Comparison of ENCODE assay signal across 25 mouse cellular contexts in the genomic region with DNA sequence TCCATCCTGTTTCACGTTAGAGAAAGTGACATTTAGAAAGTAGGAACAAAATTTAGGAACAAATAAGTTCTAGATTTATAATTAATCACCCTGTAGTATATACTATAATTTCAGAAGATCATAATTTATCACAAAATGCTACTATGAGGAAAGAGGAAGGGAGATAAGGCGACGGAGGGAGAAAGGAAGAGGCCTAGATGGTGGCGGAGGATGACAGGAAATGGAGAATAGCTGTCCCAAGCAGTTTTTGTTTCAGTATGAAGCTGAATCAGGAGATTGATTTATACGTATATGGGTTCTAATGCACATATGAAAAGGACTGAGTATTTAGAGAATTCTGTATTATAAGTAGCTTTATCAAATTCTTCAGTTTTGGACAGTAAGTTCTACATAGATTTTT. TPM values are rescaled to one million over a fixed set of nuclear protein-coding genes. Genes with fewer than 3 reads are reported as not detected.
DNase-seq lines count a peak whose midpoint lies in the region; ATAC-seq and TF ChIP-seq lines count a peak whose summit lies in the region.
"Had no signal": no experiment of that assay in that cellular context is flagged by ENCODE, and none has a peak within 500 bp of the region (broad histone marks: within the 10 kb centered on the region; RNA-seq: fewer than 3 reads in every experiment).

No protein-coding gene starts in this region.

- H3K9ac ChIP-seq in heart, embryonic 11.5 days (ENCODE audit: low read depth, low read length): no peak overlapping the region
- no peak overlapping the region for H3K9ac ChIP-seq in stomach, postnatal 0 days (ENCODE audit: low read length)
- H3K9ac ChIP-seq in forebrain, embryonic 13.5 days: no peak overlapping the region
- H3K9ac ChIP-seq: embryonic facial prominence, embryonic 15.5 days; heart, embryonic 15.5 days; hindbrain, embryonic 13.5 days had no signal

- no peak for ATAC-seq in heart, embryonic 11.5 days (replicated peaks; ENCODE audit: insufficient number of reproducible peaks, low FRiP score, low TSS enrichment)
- ATAC-seq in activated CD4-positive, CD25-positive, alpha-beta regulatory T cell, adult 4 months: peak; percentile 96
- ATAC-seq in inflammation-experienced regulatory T-cells, adult 6 months: peak; percentile 92
- ATAC-seq in stomach, postnatal 0 days (ENCODE audit: low FRiP score, low TSS enrichment): no peak
- ATAC-seq in forebrain, embryonic 13.5 days: no peak
- ATAC-seq: forebrain, embryonic 16.5 days; hindbrain, postnatal 0 days; intestine, embryonic 16.5 days; Patski had no signal

- no peaks in the 10 kb centered on the region for H3K36me3 ChIP-seq in heart, embryonic 11.5 days (ENCODE audit: control insufficient read depth, insufficient read depth, low read length)
- H3K36me3 ChIP-seq in stomach, postnatal 0 days (ENCODE audit: control insufficient read depth, insufficient read depth, low read length): no peaks in the 10 kb centered on the region
- H3K36me3 ChIP-seq in forebrain, embryonic 13.5 days (ENCODE audit: poor library complexity, severe bottlenecking): no peaks in the 10 kb centered on the region
- H3K36me3 ChIP-seq: embryonic facial prominence, embryonic 15.5 days; forebrain, embryonic 10.5 days; G1E; heart, embryonic 15.5 days; hindbrain, embryonic 13.5 days had no signal

- no peak overlapping the region for H3K27ac ChIP-seq in heart, embryonic 11.5 days (ENCODE audit: low read depth, low read length)
- H3K27ac ChIP-seq in stomach, postnatal 0 days (replicated peaks): no peak overlapping the region
- no peak overlapping the region for H3K27ac ChIP-seq in forebrain, embryonic 13.5 days
- H3K27ac ChIP-seq: forebrain, embryonic 10.5 days; heart, embryonic 15.5 days; hindbrain, embryonic 13.5 days; hindbrain, postnatal 0 days had no signal

- no peak overlapping the region for H3K4me2 ChIP-seq in heart, embryonic 11.5 days
- no peak overlapping the region for H3K4me2 ChIP-seq in stomach, postnatal 0 days (replicated peaks; ENCODE audit: low read depth)
- H3K4me2 ChIP-seq in forebrain, embryonic 13.5 days: no peak overlapping the region
- H3K4me2 ChIP-seq: heart, embryonic 15.5 days; hindbrain, embryonic 13.5 days had no signal

- DNase-seq in heart, adult 11 months: peak; percentile 45
- DNase-seq in CD4-positive helper T cell, adult 2 months (ENCODE audit: low read depth, low spot score): peak; percentile 49
- DNase-seq in Muller cell, postnatal 12 days (ENCODE audit: inconsistent ontology term): no peak
- no peak for DNase-seq in stomach, postnatal 0 days (ENCODE audit: low spot score)
- DNase-seq: adrenal gland, adult 2 months; adrenal gland, postnatal 25 days; cerebellum, adult 18-20 months; cerebellum, postnatal 10 days; embryo, embryonic 11 days; gastrocnemius, postnatal 10 days; heart, postnatal 14 days had no signal

- H3K27me3 ChIP-seq in heart, embryonic 11.5 days (ENCODE audit: control insufficient read depth, insufficient read depth, low read length): no peaks in the 10 kb centered on the region
- no peaks in the 10 kb centered on the region for H3K27me3 ChIP-seq in stomach, postnatal 0 days (ENCODE audit: control insufficient read depth, insufficient read depth, low read length)
- H3K27me3 ChIP-seq in forebrain, embryonic 13.5 days: no peaks in the 10 kb centered on the region
- H3K27me3 ChIP-seq: embryonic facial prominence, embryonic 15.5 days; heart, embryonic 15.5 days; hindbrain, embryonic 13.5 days; Patski had no signal

- TF ChIP-seq CTCF in stomach, postnatal 0 days (IDR thresholded peaks at IDR 0.05; ENCODE audit: low read depth): no peak

- no peak overlapping the region for H3K4me3 ChIP-seq in heart, embryonic 11.5 days (ENCODE audit: low read depth, low read length)
- no peak overlapping the region for H3K4me3 ChIP-seq in stomach, postnatal 0 days (ENCODE audit: low read depth, low read length)
- H3K4me3 ChIP-seq in forebrain, embryonic 13.5 days: no peak overlapping the region
- H3K4me3 ChIP-seq: embryonic facial prominence, embryonic 15.5 days; erythroblast, embryonic 14.5 days; forebrain, embryonic 10.5 days; heart, embryonic 15.5 days; hindbrain, embryonic 13.5 days had no signal

- no peak for TF ChIP-seq EP300 in stomach, postnatal 0 days (optimal IDR thresholded peaks at IDR 0.05)

- H3K9me3 ChIP-seq in heart, embryonic 11.5 days (replicated peaks; ENCODE audit: control insufficient read depth, low read length): no peaks in the 10 kb centered on the region
- H3K9me3 ChIP-seq in stomach, postnatal 0 days (ENCODE audit: control insufficient read depth, low read length): no peaks in the 10 kb centered on the region
- no peaks in the 10 kb centered on the region for H3K9me3 ChIP-seq in forebrain, embryonic 13.5 days (replicated peaks)
- H3K9me3 ChIP-seq: embryonic facial prominence, embryonic 15.5 days; forebrain, embryonic 10.5 days; heart, embryonic 15.5 days; hindbrain, embryonic 13.5 days had no signal

- WGBS in heart, embryonic 11.5 days (ENCODE audit: insufficient replicate concordance): 79% methylated on average over 5 of the region's 5 CpGs
- WGBS in stomach, postnatal 0 days: 68% methylated on average over 5 of the region's 5 CpGs
- 87% methylated on average over 5 of the region's 5 CpGs for WGBS in forebrain, embryonic 13.5 days

- H3K4me1 ChIP-seq in heart, embryonic 11.5 days (ENCODE audit: control insufficient read depth, insufficient read depth, low read length): no peaks in the 10 kb centered on the region
- no peaks in the 10 kb centered on the region for H3K4me1 ChIP-seq in stomach, postnatal 0 days (replicated peaks; ENCODE audit: control insufficient read depth, insufficient read depth)
- peaks cover 3% of the 10 kb centered on the region; the same call in 1 of the 2 replicates for H3K4me1 ChIP-seq in forebrain, embryonic 13.5 days
- H3K4me1 ChIP-seq: hindbrain, embryonic 13.5 days had no signal

RNA-seq across cellular contexts. Expression of a gene that starts 47.7 kb away (rescaled TPM):
- 10.8 and 12.3 TPM in 2 replicates for polyA plus RNA-seq in heart, embryonic 11.5 days (2014; fragmentation: Nextera tagmentation; extraction: Ambion mirVana)
- polyA plus RNA-seq in activated CD4-positive, CD25-positive, alpha-beta regulatory T cell, adult 4 months (2017; shearing (Covaris generic)): 10 to 100 TPM; 19.6 to 20.3 TPM
- polyA plus RNA-seq in inflammation-experienced regulatory T-cells, adult 6 months (2017; shearing (Covaris generic)): 10 to 100 TPM; 19.1 to 30.1 (median 25.2) TPM
- 7.6 and 7.8 TPM in 2 replicates for polyA plus RNA-seq in stomach, postnatal 0 days (2015; fragmentation: Nextera tagmentation; extraction: Ambion mirVana)
- polyA plus RNA-seq in forebrain, embryonic 13.5 days (2015; fragmentation: Nextera tagmentation; extraction: Ambion mirVana): 4.9 and 5.2 TPM in 2 replicates
- polyA plus RNA-seq: G1E had no signal

Comparison
In these comparisons a context has a peak if more than half of its experiments do, and no peak if none do; other contexts are left out.
1. DNase-seq: peak in heart, adult 11 months (single experiment) and CD4-positive helper T cell, adult 2 months (single experiment); none in Muller cell, postnatal 12 days (single experiment) and stomach, postnatal 0 days (single experiment).
2. ATAC-seq: peak in activated CD4-positive, CD25-positive, alpha-beta regulatory T cell, adult 4 months (single experiment) and inflammation-experienced regulatory T-cells, adult 6 months (single experiment); none in heart, embryonic 11.5 days (single experiment), stomach, postnatal 0 days (single experiment) and forebrain, embryonic 13.5 days (single experiment).